Mouse (Mus musculus): Measurements from ENCODE around the gene Park7. TPM values are rescaled to one million over a fixed set of nuclear protein-coding genes. Genes with fewer than 3 reads are reported as not detected.

Park7 gene
- polyA plus RNA-seq, 1 experiment from 2014 or later, result 419 TPM

DNA sequence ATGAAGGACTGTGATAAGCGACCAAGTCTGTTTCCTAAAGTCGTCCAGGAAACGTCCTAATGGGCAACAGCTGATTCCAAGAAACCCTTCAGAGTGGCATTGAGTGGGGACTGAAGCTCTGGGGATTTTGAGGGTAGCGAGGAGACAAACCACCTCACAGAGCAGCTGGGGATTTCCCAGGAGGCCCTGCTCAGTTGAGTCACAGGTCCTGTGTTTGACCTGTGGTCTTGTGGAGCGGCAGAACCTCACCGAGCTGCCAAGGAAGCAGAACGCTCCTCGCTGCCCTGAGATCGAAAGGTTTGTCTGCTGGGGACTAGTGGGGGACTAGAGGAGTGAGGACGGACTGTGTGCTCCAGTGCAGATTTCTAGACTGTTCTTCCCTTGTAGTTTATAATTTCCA is 13.6 kb upstream of the Park7 start:
- Histone ChIP-seq H3K4me3 (replicated peaks; ENCODE audit: low read depth, low read length) (no peak overlapping the region), H3K9ac (ENCODE audit: low read depth, low read length) (no peak overlapping the region), H3K36me3 (ENCODE audit: insufficient read depth, low read length) (no peaks in the 10 kb centered on the region), H3K27ac (no peak overlapping the region), H3K4me1 (replicated peaks; ENCODE audit: insufficient read depth, low read length) (no peaks in the 10 kb centered on the region), H3K27me3 (ENCODE audit: insufficient read depth, low read length) (no peaks in the 10 kb centered on the region), H3K4me2 (ENCODE audit: low read length) (no peak overlapping the region), H3K9me3 (replicated peaks; ENCODE audit: low read length) (no peaks in the 10 kb centered on the region)
- ATAC-seq (replicated peaks; ENCODE audit: low FRiP score, low read depth) (no peak), DNase-seq (ENCODE audit: low spot score) (no peak)
- 45% methylated on average over 10 of the region's 10 CpGs for WGBS
- TF ChIP-seq CTCF (IDR thresholded peaks at IDR 0.05; ENCODE audit: low read depth), result no peak

DNA sequence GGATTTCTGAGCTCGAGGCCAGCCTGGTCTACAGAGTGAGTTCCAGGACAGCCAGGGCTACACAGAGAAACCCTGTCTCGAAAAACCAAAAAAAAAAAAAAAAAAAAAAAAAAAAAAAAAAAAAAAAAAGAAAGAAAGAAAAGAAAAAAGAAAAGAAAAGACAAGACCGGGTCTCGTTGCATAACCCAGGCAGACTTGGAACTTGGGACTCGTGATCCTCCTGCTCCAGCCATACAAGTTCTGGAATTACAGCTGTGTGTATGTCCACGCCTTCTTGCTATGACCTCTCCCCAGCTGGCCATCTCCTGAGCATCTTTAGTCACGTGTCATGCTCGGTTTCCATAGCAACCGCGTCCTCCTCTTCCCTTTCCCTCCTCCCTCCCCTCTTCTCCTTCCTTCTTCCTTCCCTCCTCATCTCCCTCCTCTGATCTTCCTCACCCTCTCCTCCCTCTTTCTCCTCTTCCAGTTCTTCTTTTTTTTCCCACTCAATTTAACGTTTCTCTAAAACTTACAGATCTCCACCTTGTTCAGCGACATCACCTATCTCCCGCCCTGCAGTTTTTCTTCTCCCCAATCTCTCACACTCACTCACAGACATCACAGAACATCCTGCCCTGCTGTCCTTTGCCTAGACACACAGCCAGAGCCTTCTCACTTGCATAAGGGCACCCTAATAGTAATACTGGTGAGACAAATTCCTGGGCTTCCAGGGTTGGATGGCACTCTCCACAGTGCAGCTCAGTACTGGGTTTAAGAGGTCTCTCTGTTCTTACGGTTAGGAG is 12.9 kb upstream of the Park7 start:
- Histone ChIP-seq H3K9me3 (replicated peaks; ENCODE audit: low read length) (no peaks in the 10 kb centered on the region), H3K4me1 (replicated peaks; ENCODE audit: insufficient read depth, low read length) (no peaks in the 10 kb centered on the region), H3K36me3 (ENCODE audit: insufficient read depth, low read length) (no peaks in the 10 kb centered on the region), H3K4me2 (ENCODE audit: low read length) (no peak overlapping the region), H3K27me3 (ENCODE audit: insufficient read depth, low read length) (no peaks in the 10 kb centered on the region), H3K4me3 (replicated peaks; ENCODE audit: low read depth, low read length) (no peak overlapping the region), H3K27ac (no peak overlapping the region), H3K9ac (ENCODE audit: low read depth, low read length) (no peak overlapping the region)
- no peak for ATAC-seq (replicated peaks; ENCODE audit: low FRiP score, low read depth)
- WGBS, result 48% methylated on average over 13 of the region's 14 CpGs
- TF ChIP-seq CTCF (IDR thresholded peaks at IDR 0.05; ENCODE audit: low read depth), result no peak
- peak; percentile 10 for DNase-seq (ENCODE audit: low spot score)

DNA sequence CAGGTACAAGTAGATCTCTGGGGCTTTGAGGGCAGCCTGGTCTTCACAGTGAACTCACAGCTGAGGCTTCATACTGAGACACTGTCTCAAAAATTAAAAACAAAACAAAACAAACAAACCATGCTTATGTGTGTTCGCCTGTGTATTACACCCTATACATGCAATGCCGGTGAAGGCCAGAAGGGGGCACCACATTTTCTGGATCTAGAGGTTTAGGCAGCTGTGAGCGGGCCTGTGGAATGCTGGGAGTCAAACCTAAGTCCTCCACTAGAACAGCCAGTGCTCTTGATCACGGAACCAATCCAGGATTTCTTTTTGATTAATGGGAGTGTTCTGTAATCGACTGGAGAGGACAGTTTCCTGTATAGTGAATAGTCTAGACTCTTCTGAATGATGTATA is 11.7 kb upstream of the Park7 start:
- Histone ChIP-seq H3K36me3 (ENCODE audit: insufficient read depth, low read length) (no peaks in the 10 kb centered on the region), H3K4me1 (replicated peaks; ENCODE audit: insufficient read depth, low read length) (0 out of 2 replicates have a peak, but pooled peaks cover 4% of the 10 kb centered on the region), H3K9ac (ENCODE audit: low read depth, low read length) (no peak overlapping the region), H3K27me3 (ENCODE audit: insufficient read depth, low read length) (no peaks in the 10 kb centered on the region), H3K4me3 (replicated peaks; ENCODE audit: low read depth, low read length) (no peak overlapping the region), H3K4me2 (ENCODE audit: low read length) (no peak overlapping the region), H3K9me3 (replicated peaks; ENCODE audit: low read length) (no peaks in the 10 kb centered on the region), H3K27ac (no peak overlapping the region)
- DNase-seq (ENCODE audit: low spot score), result no peak
- 52% methylated on average over 5 of the region's 5 CpGs for WGBS
- ATAC-seq (replicated peaks; ENCODE audit: low FRiP score, low read depth), result no peak
- peak; percentile 64 for TF ChIP-seq CTCF (IDR thresholded peaks at IDR 0.05; ENCODE audit: low read depth)

DNA sequence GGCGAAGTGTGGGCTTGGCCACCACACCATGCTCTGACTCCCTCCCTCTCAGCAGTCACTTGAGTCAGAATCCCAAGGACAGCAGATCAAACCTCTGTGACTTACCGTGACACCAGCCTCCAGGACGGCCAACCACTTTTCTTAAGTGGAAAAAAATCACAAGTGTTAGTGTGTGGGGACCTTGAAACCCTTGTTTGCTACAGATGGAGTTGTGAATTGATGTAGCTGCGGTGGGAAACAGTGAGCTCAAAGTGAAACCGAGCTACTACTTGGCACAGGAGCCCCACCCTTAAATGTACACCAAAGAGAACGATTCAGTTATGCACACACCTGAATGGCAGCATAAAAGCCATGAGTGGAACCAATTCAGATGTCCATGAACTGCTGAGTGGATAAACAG is 10.7 kb upstream of the Park7 start:
- ATAC-seq (replicated peaks; ENCODE audit: low FRiP score, low read depth) (no peak), DNase-seq (ENCODE audit: low spot score) (no peak)
- no peaks in the 10 kb centered on the region for H3K27me3 ChIP-seq (ENCODE audit: insufficient read depth, low read length)
- TF ChIP-seq CTCF (IDR thresholded peaks at IDR 0.05; ENCODE audit: low read depth), result no peak
- 0 out of 2 replicates have a peak, but pooled peaks cover 4% of the 10 kb centered on the region for H3K4me1 ChIP-seq (replicated peaks; ENCODE audit: insufficient read depth, low read length)
- H3K4me2 ChIP-seq (ENCODE audit: low read length), result no peak overlapping the region
- H3K9ac ChIP-seq (ENCODE audit: low read depth, low read length), result no peak overlapping the region
- no peak overlapping the region for H3K27ac ChIP-seq
- no peak overlapping the region for H3K4me3 ChIP-seq (replicated peaks; ENCODE audit: low read depth, low read length)
- no peaks in the 10 kb centered on the region for H3K36me3 ChIP-seq (ENCODE audit: insufficient read depth, low read length)
- no peaks in the 10 kb centered on the region for H3K9me3 ChIP-seq (replicated peaks; ENCODE audit: low read length)
- 84% methylated on average over 6 of the region's 6 CpGs for WGBS

DNA sequence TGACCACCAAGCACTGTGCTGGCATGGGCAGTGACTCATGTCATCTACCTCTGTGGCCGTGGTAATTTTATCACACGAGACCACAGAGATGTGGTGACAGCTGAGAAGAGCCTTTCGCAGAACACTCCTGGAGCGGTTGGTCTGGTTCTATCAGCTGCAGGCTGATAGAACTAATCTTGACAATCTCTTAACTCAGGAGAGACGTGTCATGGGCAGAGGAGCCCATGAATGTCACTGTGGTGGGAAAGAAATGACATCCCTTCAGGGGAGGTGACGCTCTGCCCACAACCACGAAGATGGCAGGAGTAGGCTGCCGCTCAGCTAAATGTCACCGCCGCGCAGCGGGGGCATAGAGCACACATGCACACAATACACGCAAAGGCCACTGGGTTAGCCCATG is 10.1 kb upstream of the Park7 start:
- Histone ChIP-seq H3K4me1 (replicated peaks; ENCODE audit: insufficient read depth, low read length) (0 out of 2 replicates have a peak, but pooled peaks cover 4% of the 10 kb centered on the region), H3K27me3 (ENCODE audit: insufficient read depth, low read length) (no peaks in the 10 kb centered on the region), H3K27ac (no peak overlapping the region), H3K36me3 (ENCODE audit: insufficient read depth, low read length) (no peaks in the 10 kb centered on the region), H3K9me3 (replicated peaks; ENCODE audit: low read length) (no peaks in the 10 kb centered on the region), H3K9ac (ENCODE audit: low read depth, low read length) (no peak overlapping the region), H3K4me3 (replicated peaks; ENCODE audit: low read depth, low read length) (no peak overlapping the region), H3K4me2 (ENCODE audit: low read length) (no peak overlapping the region)
- no peak for TF ChIP-seq CTCF (IDR thresholded peaks at IDR 0.05; ENCODE audit: low read depth)
- DNase-seq (ENCODE audit: low spot score), result no peak
- 80% methylated on average over 13 of the region's 13 CpGs for WGBS
- ATAC-seq (replicated peaks; ENCODE audit: low FRiP score, low read depth), result no peak

DNA sequence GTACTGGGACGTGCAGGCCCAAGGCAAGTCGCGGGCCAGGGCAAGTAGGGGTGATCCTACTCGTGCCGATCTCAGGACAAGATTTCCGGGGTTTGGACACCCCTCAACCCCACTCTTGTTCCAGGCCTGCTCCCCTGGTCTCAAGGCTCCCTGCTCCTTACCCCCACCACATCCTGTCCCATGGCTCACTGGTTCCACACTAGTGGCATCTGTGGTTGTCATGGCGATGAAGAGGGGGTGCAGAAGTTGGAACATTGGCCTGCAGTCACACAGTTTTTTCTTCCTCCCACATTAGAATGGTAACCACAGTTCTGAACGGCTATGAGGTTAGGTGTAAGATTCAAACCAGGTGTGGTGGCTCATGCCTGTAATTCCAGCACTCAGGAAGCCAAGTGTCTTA is 7.0 kb upstream of the Park7 start:
- no peak for TF ChIP-seq CTCF (IDR thresholded peaks at IDR 0.05; ENCODE audit: low read depth)
- WGBS, result 49% methylated on average over 8 of the region's 8 CpGs
- Histone ChIP-seq H3K36me3 (ENCODE audit: insufficient read depth, low read length) (no peaks in the 10 kb centered on the region), H3K9ac (ENCODE audit: low read depth, low read length) (no peak overlapping the region), H3K4me3 (replicated peaks; ENCODE audit: low read depth, low read length) (no peak overlapping the region), H3K4me2 (ENCODE audit: low read length) (no peak overlapping the region), H3K27ac (no peak overlapping the region), H3K9me3 (replicated peaks; ENCODE audit: low read length) (no peaks in the 10 kb centered on the region), H3K4me1 (replicated peaks; ENCODE audit: insufficient read depth, low read length) (0 out of 2 replicates have a peak, but pooled peaks cover 4% of the 10 kb centered on the region), H3K27me3 (ENCODE audit: insufficient read depth, low read length) (no peaks in the 10 kb centered on the region)
- ATAC-seq (replicated peaks; ENCODE audit: low FRiP score, low read depth) (0 out of 2 replicates have a peak, but pooled peaks have one; percentile 26), DNase-seq (ENCODE audit: low spot score) (peak; percentile 42)

Measured in kidney, postnatal 0 days (tissue).